Mouse (Mus musculus): ENCODE results near the gene Cds2. TPM values are rescaled to one million over a fixed set of nuclear protein-coding genes. Genes with fewer than 3 reads are reported as not detected.

Gene Cds2
- polyA plus RNA-seq (2012; rRNA removed; ENCODE audit: low replicate concordance) = 38.6 and 44.4 TPM in 2 replicates

GRCm38 (mm10) chr2:132262879-132263398, at the start of gene Cds2:
Gene Cds2 (plus strand): TSS chr2:132263148.

GRCm38 (mm10) chr2:132247539-132248313, 15.2 kb upstream of the Cds2 start, which contains the start of gene Tmem230:
Gene Tmem230 (minus strand): TSS chr2:132247807.

GRCm38 (mm10) chr2:132252542-132253528, 10.1 kb upstream of the Cds2 start, which contains the start of gene Pcna:
Gene Pcna (minus strand): TSS chr2:132253314.

Other genes with a start within 250 kb of the Cds2 start
- 48.4 and 87.2 TPM in 2 replicates for gene Rassf2, start 232.9 kb upstream of the Cds2 start, polyA plus RNA-seq (2012; rRNA removed; ENCODE audit: low replicate concordance)
- 22.0 and 29.4 TPM in 2 replicates for gene Slc23a2, start 118.0 kb upstream of the Cds2 start, polyA plus RNA-seq (2012; rRNA removed; ENCODE audit: low replicate concordance)
- 42.3 and 124 TPM in 2 replicates for gene Tmem230, start 15.3 kb upstream of the Cds2 start, polyA plus RNA-seq (2012; rRNA removed; ENCODE audit: low replicate concordance)
- 44.2 and 57.0 TPM in 2 replicates for gene Pcna, start 9.8 kb upstream of the Cds2 start, polyA plus RNA-seq (2012; rRNA removed; ENCODE audit: low replicate concordance)
- gene Prokr2, start 122.3 kb downstream of the Cds2 start, polyA plus RNA-seq (2012; rRNA removed; ENCODE audit: low replicate concordance) = not detected in 2 replicates

Measured in mammary gland, adult 2 months (tissue).